Mouse (Mus musculus) embryonic fibroblast, embryonic 13.5 days (primary cell): Measurements from ENCODE around the gene Mphosph9. TPM values are rescaled to one million over a fixed set of nuclear protein-coding genes. Genes with fewer than 3 reads are reported as not detected.
A peak's percentile ranks its signal among the peaks of the same experiment; 100 is the strongest.

ENCODE experiments used
- H3K27ac ChIP-seq: 2 replicates; pipeline ENCODE4 v1.5.1; 2012; ENCODE audit warnings: low read length, control low read depth, inconsistent platforms; ENCODE audit not compliant: insufficient read depth
- H3K4me1 ChIP-seq: 2 replicates; pipeline ENCODE4 v1.6.1; 2011; ENCODE audit warnings: low read length; ENCODE audit not compliant: control insufficient read depth, insufficient read depth
- H3K4me3 ChIP-seq: 2 replicates; pipeline ENCODE4 v1.5.1; 2011; ENCODE audit warnings: mild to moderate bottlenecking, control low read depth, low read length; ENCODE audit not compliant: insufficient read depth
- CTCF ChIP-seq: IDR thresholded peaks from 2 replicates; pipeline ENCODE4 v1.5.1; 2011; ENCODE audit warnings: mild to moderate bottlenecking, control low read depth, low read length, moderate library complexity, borderline replicate concordance; ENCODE audit not compliant: insufficient read depth
- POLR2A ChIP-seq: IDR thresholded peaks from 2 replicates; pipeline ENCODE4 v1.6.1; 2011; ENCODE audit warnings: low read depth, mild to moderate bottlenecking, control low read depth, low read length, moderate library complexity
- polyA plus RNA-seq: library from polyadenylated mRNA; stranded (reverse); fragments of >200 nt; gene quantifications from 2 replicates; pipeline ENCODE4 v1.2.4, GENCODE M21; 2011; ENCODE audit warnings: low read depth; ENCODE audit not compliant: missing spikeins, insufficient read length

Gene Mphosph9
- polyA plus RNA-seq, 1 experiment, result 15.0 TPM

- no peak for TF ChIP-seq CTCF
- TF ChIP-seq POLR2A, result no peak
- H3K27ac ChIP-seq, result no peak overlapping the region
- no peaks in the 10 kb centered on the region for H3K4me1 ChIP-seq
- H3K4me3 ChIP-seq, result no peak overlapping the region
These were observed 44.9 kb downstream of the Mphosph9 start for GRCm38 (mm10) chr5:124282854-124283253.

DNA sequence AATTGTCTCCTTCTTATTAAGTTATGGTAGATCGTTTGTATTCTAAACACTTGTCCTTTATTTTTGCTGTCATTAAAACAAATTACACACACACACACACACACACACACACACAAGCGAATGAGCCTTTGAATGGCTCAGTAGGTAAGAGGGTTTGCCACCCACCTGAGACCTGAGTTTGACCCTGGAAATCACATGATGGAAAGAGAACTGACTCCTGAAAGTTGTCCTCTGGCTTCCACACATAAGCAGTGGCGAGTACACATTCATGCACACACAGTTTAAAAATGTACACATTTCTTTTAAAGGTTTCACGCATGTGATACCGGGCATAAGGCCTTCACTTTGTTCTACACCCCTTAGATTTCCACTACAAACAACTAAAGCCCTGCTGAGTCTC, 57.5 kb downstream of the Mphosph9 start:
- H3K4me3 ChIP-seq, result no peak overlapping the region
- 0 out of 2 replicates have a peak, but pooled peaks cover 1% of the 10 kb centered on the region for H3K4me1 ChIP-seq
- no peak for TF ChIP-seq CTCF
- TF ChIP-seq POLR2A, result no peak
- H3K27ac ChIP-seq, result no peak overlapping the region

DNA sequence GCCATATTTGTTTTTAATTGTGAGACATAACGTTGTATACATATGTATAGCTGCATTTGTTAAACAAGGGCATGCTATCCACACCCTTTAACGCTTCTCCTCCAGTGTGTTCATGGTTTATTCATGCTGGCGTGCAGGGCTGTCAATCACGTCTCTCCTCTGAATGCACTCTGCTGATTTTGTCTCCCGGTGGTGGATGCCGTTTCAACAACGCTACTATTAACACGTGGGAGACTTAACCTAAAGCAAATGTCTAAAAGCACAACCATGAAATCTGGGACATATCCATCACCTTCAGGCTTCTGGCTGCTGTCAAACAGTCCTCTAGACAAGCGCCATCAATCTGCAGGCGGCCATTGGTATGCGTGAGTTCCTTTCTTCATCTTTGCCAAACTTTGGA, 58.1 kb downstream of the Mphosph9 start:
- Histone ChIP-seq H3K4me3 (no peak overlapping the region), H3K4me1 (0 out of 2 replicates have a peak, but pooled peaks cover 1% of the 10 kb centered on the region)

GRCm38 (mm10) chr5:124267652-124268051, 60.1 kb downstream of the Mphosph9 start:
- H3K4me1 ChIP-seq, result 0 out of 2 replicates have a peak, but pooled peaks cover 1% of the 10 kb centered on the region
- TF ChIP-seq CTCF, result no peak
- no peak for TF ChIP-seq POLR2A
- no peak overlapping the region for H3K27ac ChIP-seq
- H3K4me3 ChIP-seq, result no peak overlapping the region

More for the DNA sequence above, 58.1 kb downstream of the Mphosph9 start:
- TF ChIP-seq CTCF (no peak), POLR2A (no peak)
- no peak overlapping the region for H3K27ac ChIP-seq

DNA sequence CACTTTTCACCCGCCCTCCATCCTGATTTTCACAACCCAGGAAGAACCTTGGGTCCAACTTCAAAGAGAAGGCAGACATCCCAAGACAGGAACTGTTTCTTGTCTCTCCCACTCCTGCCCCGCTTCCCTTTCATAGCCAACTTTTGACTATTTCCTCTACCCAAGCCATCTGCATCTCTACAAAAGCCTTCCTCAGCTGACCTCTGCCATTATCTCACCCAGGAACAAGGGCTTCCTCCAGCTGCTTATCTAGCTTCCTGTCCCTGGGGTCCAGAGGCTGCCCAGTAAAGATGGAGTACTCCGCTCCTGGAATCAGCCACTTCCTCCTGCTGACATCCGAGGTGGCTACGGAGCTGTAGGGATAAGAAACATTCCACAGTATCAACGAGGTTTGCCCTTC, 61.0 kb downstream of the Mphosph9 start:
- no peak overlapping the region for H3K27ac ChIP-seq
- TF ChIP-seq POLR2A, result no peak
- TF ChIP-seq CTCF, result no peak
- no peak overlapping the region for H3K4me3 ChIP-seq
- 0 out of 2 replicates have a peak, but pooled peaks cover 1% of the 10 kb centered on the region for H3K4me1 ChIP-seq

- H3K4me1 ChIP-seq, result no peaks in the 10 kb centered on the region; the same call in 1 of the 2 replicates
- no peak for TF ChIP-seq POLR2A
- TF ChIP-seq CTCF, result no peak
These were observed 64.5 kb downstream of the Mphosph9 start for GRCm38 (mm10) chr5:124263246-124263645.

DNA sequence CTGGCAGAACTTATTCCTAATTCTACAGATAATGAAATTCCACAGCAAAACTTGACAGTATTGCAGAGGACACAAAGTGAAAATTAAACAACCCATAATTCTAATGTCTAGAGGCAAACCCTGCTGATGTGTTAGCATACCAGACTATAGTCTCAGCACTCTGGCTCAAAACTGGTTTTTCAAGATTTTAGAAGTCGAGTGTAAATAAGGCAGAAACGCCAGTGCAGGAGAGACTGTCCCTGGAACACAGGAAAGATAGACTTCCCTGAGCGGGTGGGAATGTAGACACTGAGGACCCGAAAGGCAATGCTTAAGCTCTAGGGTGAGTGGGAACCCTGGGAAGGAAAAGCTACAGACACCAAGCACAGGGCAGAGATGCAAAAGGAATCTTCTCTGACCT, 65.7 kb downstream of the Mphosph9 start:
- H3K4me1 ChIP-seq, result no peaks in the 10 kb centered on the region; the same call in 1 of the 2 replicates
- H3K4me3 ChIP-seq, result no peak overlapping the region
- no peak for TF ChIP-seq CTCF
- TF ChIP-seq POLR2A, result no peak
- H3K27ac ChIP-seq, result no peak overlapping the region

More at GRCm38 (mm10) chr5:124263246-124263645, 64.5 kb downstream of the Mphosph9 start:
- no peak overlapping the region for H3K27ac ChIP-seq
- no peak overlapping the region for H3K4me3 ChIP-seq

DNA sequence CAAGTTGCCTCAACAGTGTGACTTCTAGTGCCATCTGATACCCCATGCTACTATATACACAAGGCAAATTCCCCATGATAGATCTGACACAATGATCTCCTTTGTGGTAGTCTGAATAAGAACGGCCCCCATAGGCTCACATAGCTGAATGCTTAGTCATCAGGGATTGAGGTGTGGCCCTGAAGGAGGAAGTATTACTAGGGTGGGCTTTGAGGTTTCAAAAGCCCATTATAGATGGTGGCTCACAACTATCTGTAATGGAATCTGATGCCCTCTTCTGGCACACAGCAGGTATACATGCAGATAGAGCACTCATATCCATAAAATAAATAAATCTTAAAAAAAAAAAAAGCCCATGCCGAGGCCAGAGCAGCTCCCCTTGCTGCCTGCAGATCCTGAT, 68.6 kb downstream of the Mphosph9 start:
- Histone ChIP-seq H3K4me3 (no peak overlapping the region), H3K4me1 (no peaks in the 10 kb centered on the region; the same call in 1 of the 2 replicates), H3K27ac (no peak overlapping the region)
- no peak for TF ChIP-seq POLR2A

GRCm38 (mm10) chr5:124258026-124258425, 69.7 kb downstream of the Mphosph9 start:
- Histone ChIP-seq H3K27ac (no peak overlapping the region), H3K4me3 (no peak overlapping the region), H3K4me1 (peaks cover under 1% of the 10 kb centered on the region)
- no peak for TF ChIP-seq POLR2A
- no peak for TF ChIP-seq CTCF

DNA sequence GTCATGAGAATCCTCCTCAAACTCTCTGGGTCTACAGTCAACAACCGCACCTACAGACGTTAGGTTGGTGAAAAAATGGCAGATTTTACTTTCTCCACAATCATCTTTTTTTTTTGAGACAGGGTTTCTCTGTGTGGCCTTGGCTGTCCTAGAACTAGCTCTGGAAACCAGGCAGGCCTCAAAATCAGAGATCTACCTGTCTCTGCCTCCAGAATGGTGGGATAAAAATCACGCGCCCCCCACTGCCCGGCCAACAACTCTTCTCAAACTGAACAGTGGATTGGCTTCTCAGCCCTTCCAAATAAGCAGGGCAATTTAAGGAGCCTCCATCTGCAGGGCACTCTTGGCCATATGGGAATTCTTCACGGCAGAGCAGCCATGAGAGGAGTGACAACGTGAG, 72.6 kb downstream of the Mphosph9 start:
- Histone ChIP-seq H3K4me1 (peaks cover 6% of the 10 kb centered on the region), H3K4me3 (no peak overlapping the region), H3K27ac (no peak overlapping the region)
- no peak for TF ChIP-seq POLR2A

- Histone ChIP-seq H3K4me3 (no peak overlapping the region), H3K4me1 (peaks cover 6% of the 10 kb centered on the region), H3K27ac (peak overlapping the region; percentile 41; the same call in 1 of the 2 replicates)
- TF ChIP-seq POLR2A (no peak), CTCF (no peak)
These were observed 74.2 kb downstream of the Mphosph9 start for GRCm38 (mm10) chr5:124253555-124253954.
